Mouse (Mus musculus): ENCODE measurements around the gene Pced1b. TPM values are rescaled to one million over a fixed set of nuclear protein-coding genes. Genes with fewer than 3 reads are reported as not detected.
A peak's percentile ranks its signal among the peaks of the same experiment; 100 is the strongest.

Gene Pced1b
- polyA plus RNA-seq, 1 experiment, result 24.8 TPM

- Histone ChIP-seq H3K4me3 (replicated peaks; ENCODE audit: extremely low read depth, low read depth, low read length) (no peak overlapping the region), H3K4me1 (ENCODE audit: control insufficient read depth, insufficient read depth, low read length) (no peaks in the 10 kb centered on the region)
- no peak for DNase-seq
- TF ChIP-seq CTCF (IDR thresholded peaks at IDR 0.05; ENCODE audit: insufficient read depth, low read length), result no peak
- TF ChIP-seq POLR2A (IDR thresholded peaks at IDR 0.05; ENCODE audit: borderline replicate concordance, extremely low read depth, low read depth, low read length), result no peak
- WGBS, result 72% methylated on average over 8 of the region's 8 CpGs
These were observed 165.4 kb downstream of the Pced1b start for GRCm38 (mm10) chr15:97412308-97412707.

- WGBS, result 79% methylated on average over 7 of the region's 7 CpGs
- no peak for TF ChIP-seq CTCF (IDR thresholded peaks at IDR 0.05; ENCODE audit: insufficient read depth, low read length)
- no peak for TF ChIP-seq POLR2A (IDR thresholded peaks at IDR 0.05; ENCODE audit: borderline replicate concordance, extremely low read depth, low read depth, low read length)
These were observed 166.0 kb downstream of the Pced1b start for GRCm38 (mm10) chr15:97412861-97413260.

DNA sequence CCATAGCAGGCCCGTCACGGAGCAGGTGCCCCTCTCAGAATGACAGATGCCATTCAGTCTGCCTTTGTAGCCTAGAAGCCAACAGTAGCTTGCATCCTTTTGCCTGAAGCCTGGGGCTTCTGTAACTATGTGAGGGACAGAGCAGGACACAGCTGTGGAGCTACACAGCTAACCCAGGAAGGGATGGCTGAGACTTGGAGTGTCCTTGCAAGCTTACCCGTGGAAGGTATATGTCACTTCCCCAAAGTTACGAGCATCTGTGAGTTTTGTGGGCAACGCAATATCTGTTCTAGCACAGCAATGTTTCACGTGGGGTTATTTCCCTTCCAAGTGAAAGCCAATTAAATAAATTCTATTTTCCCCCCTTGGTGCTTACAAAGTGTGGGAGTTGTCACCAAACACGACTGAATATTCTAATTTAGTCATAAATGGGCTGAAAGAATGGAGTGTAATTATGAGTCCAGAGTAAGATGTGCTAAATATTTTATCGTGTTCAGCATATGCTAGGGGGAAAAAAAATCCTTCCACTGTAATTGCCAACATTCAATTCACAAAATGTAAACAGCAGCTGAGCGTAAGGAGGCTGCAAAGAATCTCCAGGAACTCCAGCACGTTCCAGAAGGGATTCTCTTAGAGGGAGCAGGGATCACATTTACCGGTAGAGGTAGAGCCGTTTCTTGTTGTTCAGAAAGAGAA lies 168.0 kb downstream of the Pced1b start:
- WGBS, result 61% methylated on average over 12 of the region's 12 CpGs
- Histone ChIP-seq H3K4me1 (ENCODE audit: control insufficient read depth, insufficient read depth, low read length) (no peaks in the 10 kb centered on the region), H3K4me3 (replicated peaks; ENCODE audit: extremely low read depth, low read depth, low read length) (no peak overlapping the region)
- DNase-seq, result no peak
- TF ChIP-seq CTCF (IDR thresholded peaks at IDR 0.05; ENCODE audit: insufficient read depth, low read length) (no peak), POLR2A (IDR thresholded peaks at IDR 0.05; ENCODE audit: borderline replicate concordance, extremely low read depth, low read depth, low read length) (no peak)

More at GRCm38 (mm10) chr15:97412861-97413260, 166.0 kb downstream of the Pced1b start:
- no peak for DNase-seq
- Histone ChIP-seq H3K4me1 (ENCODE audit: control insufficient read depth, insufficient read depth, low read length) (no peaks in the 10 kb centered on the region), H3K4me3 (replicated peaks; ENCODE audit: extremely low read depth, low read depth, low read length) (no peak overlapping the region)

GRCm38 (mm10) chr15:97415426-97415946 lies 168.6 kb downstream of the Pced1b start:
- WGBS, result 58% methylated on average over 2 of the region's 2 CpGs
- no peak for DNase-seq
- Histone ChIP-seq H3K4me1 (ENCODE audit: control insufficient read depth, insufficient read depth, low read length) (no peaks in the 10 kb centered on the region), H3K4me3 (replicated peaks; ENCODE audit: extremely low read depth, low read depth, low read length) (no peak overlapping the region)
- TF ChIP-seq POLR2A (IDR thresholded peaks at IDR 0.05; ENCODE audit: borderline replicate concordance, extremely low read depth, low read depth, low read length), result no peak
- no peak for TF ChIP-seq CTCF (IDR thresholded peaks at IDR 0.05; ENCODE audit: insufficient read depth, low read length)

DNA sequence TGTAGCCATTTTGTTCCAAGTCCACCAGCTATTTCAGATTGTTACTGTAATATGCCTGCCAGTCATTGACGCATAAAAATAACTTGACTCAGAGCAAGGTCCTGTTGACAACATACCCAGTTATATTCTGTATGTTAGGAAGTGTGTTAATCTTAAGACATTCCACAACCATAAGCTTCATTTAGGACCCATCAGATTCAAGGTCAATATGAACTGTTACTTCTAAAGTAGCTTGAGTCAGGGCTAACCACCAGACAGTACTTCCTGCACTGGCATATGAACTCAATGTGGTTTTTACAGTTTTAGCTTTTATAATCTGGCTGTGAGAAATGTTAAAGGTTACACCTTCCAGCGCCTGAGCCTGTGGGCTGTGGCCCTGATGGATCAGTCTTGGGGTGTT lies 173.4 kb downstream of the Pced1b start:
- TF ChIP-seq CTCF (IDR thresholded peaks at IDR 0.05; ENCODE audit: insufficient read depth, low read length) (no peak), POLR2A (IDR thresholded peaks at IDR 0.05; ENCODE audit: borderline replicate concordance, extremely low read depth, low read depth, low read length) (no peak)
- 95% methylated on average over 2 of the region's 2 CpGs for WGBS
- peaks cover 4% of the 10 kb centered on the region; the same call in 1 of the 2 replicates for H3K4me1 ChIP-seq (ENCODE audit: control insufficient read depth, insufficient read depth, low read length)
- H3K4me3 ChIP-seq (replicated peaks; ENCODE audit: extremely low read depth, low read depth, low read length), result no peak overlapping the region
- no peak for DNase-seq

DNA sequence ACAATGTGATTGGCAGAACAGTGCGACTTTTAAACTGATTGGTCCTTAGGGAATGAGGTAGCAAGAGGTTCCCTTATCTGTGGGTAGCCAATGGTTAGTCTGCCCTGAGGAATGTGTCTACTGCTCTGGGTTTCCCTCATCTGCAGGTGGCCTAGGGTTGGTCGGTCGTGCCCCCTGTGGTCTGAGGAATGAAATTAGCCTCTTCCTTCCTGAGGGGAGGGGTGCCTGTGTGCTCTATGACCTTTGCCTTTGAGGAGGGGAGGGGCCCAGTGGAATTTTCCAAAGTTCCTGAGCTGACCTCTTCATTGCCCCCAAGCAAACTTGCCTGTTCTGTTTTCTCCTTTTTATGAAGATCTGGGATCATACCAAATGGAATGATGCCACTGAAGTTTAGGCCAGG lies 174.6 kb downstream of the Pced1b start:
- DNase-seq, result no peak
- 62% methylated on average over 3 of the region's 3 CpGs for WGBS
- TF ChIP-seq CTCF (IDR thresholded peaks at IDR 0.05; ENCODE audit: insufficient read depth, low read length) (no peak), POLR2A (IDR thresholded peaks at IDR 0.05; ENCODE audit: borderline replicate concordance, extremely low read depth, low read depth, low read length) (no peak)
- Histone ChIP-seq H3K4me3 (replicated peaks; ENCODE audit: extremely low read depth, low read depth, low read length) (no peak overlapping the region), H3K4me1 (ENCODE audit: control insufficient read depth, insufficient read depth, low read length) (peaks cover 4% of the 10 kb centered on the region; the same call in 1 of the 2 replicates)

DNA sequence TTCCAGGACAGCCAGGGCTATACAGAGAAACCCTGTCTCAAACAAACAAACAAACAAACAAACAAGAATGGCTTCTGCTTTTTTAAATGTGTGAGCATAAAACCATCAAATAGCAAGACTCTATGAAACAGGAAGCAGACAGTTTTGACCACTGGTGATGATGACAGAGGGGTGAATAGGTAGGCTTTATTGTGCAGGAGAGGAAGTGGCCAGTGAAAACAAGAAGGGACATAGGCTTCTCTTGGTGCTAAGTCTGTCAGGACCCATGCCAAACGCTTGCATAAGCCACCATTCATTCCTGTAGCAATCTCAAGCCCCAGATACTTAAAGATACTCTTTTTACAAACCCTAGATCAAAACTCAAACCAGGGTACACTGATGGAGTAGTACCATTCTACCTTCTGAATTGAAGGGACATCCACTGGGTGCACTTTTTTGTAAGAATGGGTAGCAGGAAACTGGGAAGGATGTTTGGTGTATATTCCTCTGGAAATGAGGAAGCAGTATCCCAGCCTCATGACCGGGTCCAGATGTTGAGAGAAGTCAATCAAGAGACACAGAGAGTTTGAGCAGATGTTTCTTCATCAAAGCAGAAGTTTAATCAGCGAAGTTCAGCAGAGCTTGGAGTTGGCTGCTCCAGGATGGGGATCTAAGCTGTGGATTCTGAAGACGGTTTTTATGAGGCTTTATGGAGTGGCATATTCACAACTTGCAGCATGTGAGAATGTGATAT lies 175.5 kb downstream of the Pced1b start:
- 55% methylated on average over 4 of the region's 4 CpGs for WGBS
- no peak for TF ChIP-seq CTCF (IDR thresholded peaks at IDR 0.05; ENCODE audit: insufficient read depth, low read length)
- Histone ChIP-seq H3K4me1 (ENCODE audit: control insufficient read depth, insufficient read depth, low read length) (peaks cover 4% of the 10 kb centered on the region; the same call in 1 of the 2 replicates), H3K4me3 (replicated peaks; ENCODE audit: extremely low read depth, low read depth, low read length) (no peak overlapping the region)
- DNase-seq, result no peak

- peak; percentile 5 for DNase-seq
- Histone ChIP-seq H3K4me1 (ENCODE audit: control insufficient read depth, insufficient read depth, low read length) (peaks cover 4% of the 10 kb centered on the region; the same call in 1 of the 2 replicates), H3K4me3 (replicated peaks; ENCODE audit: extremely low read depth, low read depth, low read length) (peak overlapping the region; percentile 24)
- WGBS, result 30% methylated on average over 7 of the region's 7 CpGs
- TF ChIP-seq POLR2A (IDR thresholded peaks at IDR 0.05; ENCODE audit: borderline replicate concordance, extremely low read depth, low read depth, low read length) (no peak), CTCF (IDR thresholded peaks at IDR 0.05; ENCODE audit: insufficient read depth, low read length) (no peak)
These were observed 177.5 kb downstream of the Pced1b start for GRCm38 (mm10) chr15:97424375-97424774.

GRCm38 (mm10) chr15:97424961-97425360 lies 178.1 kb downstream of the Pced1b start:
- Histone ChIP-seq H3K4me3 (replicated peaks; ENCODE audit: extremely low read depth, low read depth, low read length) (no peak overlapping the region), H3K4me1 (ENCODE audit: control insufficient read depth, insufficient read depth, low read length) (peaks cover 4% of the 10 kb centered on the region; the same call in 1 of the 2 replicates)
- TF ChIP-seq CTCF (IDR thresholded peaks at IDR 0.05; ENCODE audit: insufficient read depth, low read length), result no peak
- TF ChIP-seq POLR2A (IDR thresholded peaks at IDR 0.05; ENCODE audit: borderline replicate concordance, extremely low read depth, low read depth, low read length), result no peak
- DNase-seq, result no peak
- 69% methylated on average over 3 of the region's 3 CpGs for WGBS
